Mouse (Mus musculus): ENCODE measurements around the gene Ftcd. TPM values are rescaled to one million over a fixed set of nuclear protein-coding genes. Genes with fewer than 3 reads are reported as not detected.

Ftcd gene
- polyA plus RNA-seq, 2 experiments from 2014 or later: not detected

GRCm38 (mm10) chr10:76622411-76622810 is 47.0 kb downstream of the Ftcd start:
- no peak for ATAC-seq

GRCm38 (mm10) chr10:76622928-76623680 is 47.7 kb downstream of the Ftcd start, which contains the start of gene Col6a2:
TSS of gene Col6a2 (minus strand) at chr10:76623630.
- no peak for ATAC-seq

- no peak for ATAC-seq
These were observed 48.3 kb downstream of the Ftcd start for GRCm38 (mm10) chr10:76623734-76624133.

- ATAC-seq: no peak
These were observed 49.5 kb downstream of the Ftcd start for GRCm38 (mm10) chr10:76624903-76625302.

- ATAC-seq: no peak
These were observed 52.3 kb downstream of the Ftcd start for GRCm38 (mm10) chr10:76627714-76628113.

- ATAC-seq: no peak
These were observed 55.2 kb downstream of the Ftcd start for GRCm38 (mm10) chr10:76630657-76631056.

- ATAC-seq: no peak
These were observed 57.2 kb downstream of the Ftcd start for GRCm38 (mm10) chr10:76632630-76633029.

GRCm38 (mm10) chr10:76634094-76634571 is 58.7 kb downstream of the Ftcd start:
- ATAC-seq: no peak

- ATAC-seq: no peak
These were observed 59.1 kb downstream of the Ftcd start for GRCm38 (mm10) chr10:76634584-76634983.

- ATAC-seq: no peak
These were observed 60.6 kb downstream of the Ftcd start for GRCm38 (mm10) chr10:76636026-76636425.

- no peak for ATAC-seq
These were observed 61.2 kb downstream of the Ftcd start for GRCm38 (mm10) chr10:76636601-76637000.

Other genes starting within 250 kb of the Ftcd start
- 1 to 10 TPM; 1.3 to 1.8 TPM for gene Dip2a, start 230.4 kb upstream of the Ftcd start, polyA plus RNA-seq (2017; shearing (Covaris generic))
- 1 to 10 TPM in 1 of 2 experiments, not detected in 1; 3.0 TPM for gene AC141477.1, start 135.2 kb upstream of the Ftcd start, polyA plus RNA-seq (2017; shearing (Covaris generic))
- 10 to 100 TPM; 12.5 to 13.3 TPM for gene Pcnt, start 132.9 kb upstream of the Ftcd start, polyA plus RNA-seq (2017; shearing (Covaris generic))
- not detected for gene 2610028H24Rik, start 126.6 kb upstream of the Ftcd start, polyA plus RNA-seq (2017; shearing (Covaris generic))
- gene Mcm3ap, start 106.7 kb upstream of the Ftcd start, polyA plus RNA-seq (2017; shearing (Covaris generic)): 10 to 100 TPM; 41.6 to 57.9 TPM
- gene Ybey, start 106.5 kb upstream of the Ftcd start, polyA plus RNA-seq (2017; shearing (Covaris generic)): 1 to 10 TPM; 2.6 to 3.0 TPM
- 10 to 100 TPM in 1 of 2 experiments, 1 to 10 TPM in 1; 8.5 to 13.7 TPM for gene Lss, start 44.1 kb upstream of the Ftcd start, polyA plus RNA-seq (2017; shearing (Covaris generic))
- gene Spatc1l, start 13.4 kb upstream of the Ftcd start, polyA plus RNA-seq (2017; shearing (Covaris generic)): not detected
- under 1 TPM in 1 of 2 experiments, not detected in 1; 0.13 TPM for gene Col6a2, start 48.0 kb downstream of the Ftcd start, polyA plus RNA-seq (2017; shearing (Covaris generic))
- gene Col6a1, start 150.5 kb downstream of the Ftcd start, polyA plus RNA-seq (2017; shearing (Covaris generic)): not detected